Mouse (Mus musculus) myocyte (in vitro differentiated cells): Measurements from ENCODE around the gene Rpl15.

Experiments used
- MYOG ChIP-seq, 3 experiments: IDR thresholded peaks; one replicate each; pipeline ENCODE4 v1.6.1; 2011; ENCODE audit warnings: control low read depth in 2 of 3, low read depth in 2 of 3, mild to moderate bottlenecking in 2 of 3; ENCODE audit not compliant: insufficient read length in 2 of 3, control insufficient read depth in 1 of 3, insufficient read depth in 1 of 3
- POLR2A ChIP-seq: IDR thresholded peaks from one replicate; pipeline ENCODE4 v1.6.1; 2011; ENCODE audit warnings: low read depth, mild to moderate bottlenecking, control low read depth, moderate library complexity; ENCODE audit not compliant: insufficient read length
- TCF12 ChIP-seq: IDR thresholded peaks from one replicate; pipeline ENCODE4 v1.6.1; 2011; ENCODE audit warnings: mild to moderate bottlenecking, control low read depth; ENCODE audit not compliant: poor library complexity, insufficient read depth, severe bottlenecking

DNA sequence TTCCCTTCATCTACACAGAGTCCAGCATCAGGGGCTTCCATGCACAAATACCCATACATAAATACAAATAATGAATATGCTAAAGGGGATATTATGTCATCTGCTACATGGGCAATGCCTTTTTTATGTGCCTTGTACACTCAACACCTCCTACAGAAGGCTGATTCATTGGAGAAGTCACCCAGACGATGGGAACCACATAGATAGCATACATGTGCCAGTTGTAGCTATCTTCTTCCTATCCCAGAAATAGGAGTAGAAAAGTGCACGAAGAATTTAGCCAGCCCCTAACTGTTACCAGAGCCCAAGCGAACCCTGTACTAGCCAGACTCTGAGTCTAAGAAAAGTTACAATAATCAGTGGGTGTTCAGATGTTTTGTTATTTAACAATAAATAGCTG is 20.9 kb upstream of the Rpl15 start:
- TF ChIP-seq POLR2A (no peak), TCF12 (no peak), MYOG (IDR thresholded peaks at IDR 0.05; ENCODE audit: control insufficient read depth in 1 of 3, insufficient read depth in 1 of 3, insufficient read length in 2 of 3, low read depth in 2 of 3) (no peak)
